Mouse (Mus musculus) liver, embryonic 18 days (tissue): ENCODE measurements around the gene 4931423N10Rik. TPM values are rescaled to one million over a fixed set of nuclear protein-coding genes. Genes with fewer than 3 reads are reported as not detected.

Experiments
- polyA plus RNA-seq: library from polyadenylated mRNA; depleted of rRNA; stranded (reverse); fragments of >200 nt; gene quantifications from 2 replicates; pipeline ENCODE4 v1.2.3, GENCODE M21; 2012; rRNA removed

The 4931423N10Rik gene
- polyA plus RNA-seq = not detected in 2 replicates

GRCm38 (mm10) chr2:23207070-23207526 lies at the start of gene 4931423N10Rik:
TSS of gene 4931423N10Rik (plus strand) at chr2:23207476.

Other genes starting within 250 kb of the 4931423N10Rik start
- 28.9 and 31.4 TPM in 2 replicates for gene Abi1, start 167.2 kb upstream of the 4931423N10Rik start, polyA plus RNA-seq
- 11.0 and 11.8 TPM in 2 replicates for gene Acbd5, start 139.3 kb upstream of the 4931423N10Rik start, polyA plus RNA-seq
- 1.4 and 1.6 TPM in 2 replicates for gene Mastl, start 51.5 kb upstream of the 4931423N10Rik start, polyA plus RNA-seq
- gene Yme1l1, start 51.1 kb upstream of the 4931423N10Rik start, polyA plus RNA-seq = 14.2 and 14.5 TPM in 2 replicates
- not detected in 2 replicates for gene Nxph2, start 113.8 kb downstream of the 4931423N10Rik start, polyA plus RNA-seq